ENCODE assay signal across 24 mouse cellular contexts in genomic region chr2:181628471-181628870, GRCm38 (mm10). TPM values are rescaled to one million over a fixed set of nuclear protein-coding genes. Genes with fewer than 3 reads are reported as not detected.
A peak's percentile ranks its signal among the peaks of the same experiment; 100 is the strongest.
DNase-seq lines count a peak whose midpoint lies in the region; ATAC-seq and TF ChIP-seq lines count a peak whose summit lies in the region.
"Had no signal": no experiment of that assay in that cellular context is flagged by ENCODE, and none has a peak within 500 bp of the region (broad histone marks: within the 10 kb centered on the region; RNA-seq: fewer than 3 reads in every experiment).

No protein-coding gene starts in this region.

- in situ Hi-C loops in CH12.LX (cut with MboI; ENCODE audit: low pct_ligation_motif_present, low pct_unique_long_range_greater_than_20kb, low sequenced_read_pairs): no loop called here
- in situ Hi-C loops in ES-E14 (cut with MboI; ENCODE audit: low sequenced_read_pairs in 2 of 2, unreplicated experiment in 2 of 2): no loop called here

- no peaks in the 10 kb centered on the region; the same call in 1 of the 2 replicates for H3K79me2 ChIP-seq in CH12.LX (replicated peaks; ENCODE audit: control insufficient read depth, extremely low read depth, insufficient read depth, poor library complexity, severe bottlenecking)
- no peaks in the 10 kb centered on the region for H3K79me2 ChIP-seq in MEL (ENCODE audit: control insufficient read depth, insufficient read depth, low read length, poor library complexity)

- peak; percentile 66 for DNase-seq in midbrain, embryonic 11.5 days (ENCODE audit: low spot score, missing footprints)
- DNase-seq in CH12.LX (ENCODE audit: extremely low read depth): no peak
- DNase-seq in ES-E14 (ENCODE audit: low read depth, low spot score): no peak
- no peak for DNase-seq in MEL (ENCODE audit: low read depth, low spot score)
- DNase-seq in stomach, postnatal 0 days (ENCODE audit: low spot score): no peak
- no peak for DNase-seq in frontal cortex, postnatal 14 days (ENCODE audit: low spot score in 2 of 2)
- no peak for DNase-seq in cerebellum, postnatal 4 days (ENCODE audit: low spot score in 2 of 2)
- DNase-seq: adrenal gland, adult 2 months; adrenal gland, adult 8-10 months; adrenal gland, postnatal 10 days; adrenal gland, postnatal 14 days; adrenal gland, postnatal 25 days; adrenal gland, postnatal 36 days; B cell, adult 2 months; cerebellum, adult 11 months; cerebellum, adult 11-12 months; cerebellum, adult 18-20 months; cerebellum, adult 2 months; cerebellum, adult 8-10 months had no signal

- no peak overlapping the region for H3K9ac ChIP-seq in midbrain, embryonic 11.5 days (ENCODE audit: low read length)
- H3K9ac ChIP-seq in midbrain, embryonic 16.5 days (ENCODE audit: low read depth, low read length): no peak overlapping the region
- H3K9ac ChIP-seq in CH12.LX (ENCODE audit: insufficient read depth, low read depth) (no peak overlapping the region), ES-E14 (ENCODE audit: insufficient read depth, low read depth, low read length, poor library complexity, severe bottlenecking) (no peak overlapping the region), MEL (ENCODE audit: control insufficient read depth, low read depth, low read length, poor library complexity, severe bottlenecking) (no peak overlapping the region)
- no peak overlapping the region for H3K9ac ChIP-seq in stomach, postnatal 0 days (ENCODE audit: low read length)

- no peaks in the 10 kb centered on the region for H3K4me1 ChIP-seq in midbrain, embryonic 11.5 days (ENCODE audit: control insufficient read depth, insufficient read depth, low read length)
- no peaks in the 10 kb centered on the region for H3K4me1 ChIP-seq in midbrain, embryonic 16.5 days (ENCODE audit: control insufficient read depth, insufficient read depth, low read length)
- 0 out of 4 replicates have a peak, but pooled peaks cover 0 to 5% of the 10 kb centered on the region in 2 experiments for H3K4me1 ChIP-seq in CH12.LX (ENCODE audit: control insufficient read depth in 1 of 2, insufficient read depth in 2 of 2)
- peaks cover 0 to 4% of the 10 kb centered on the region in 2 experiments; a peak in 1 of 4 replicates for H3K4me1 ChIP-seq in ES-E14 (ENCODE audit: control insufficient read depth in 2 of 2, insufficient read depth in 2 of 2, low read length in 2 of 2, poor library complexity in 1 of 2)
- peaks cover 0 to 4% of the 10 kb centered on the region in 2 experiments; a peak in 1 of 4 replicates for H3K4me1 ChIP-seq in MEL (ENCODE audit: control insufficient read depth in 1 of 2, insufficient read depth in 2 of 2, low read length in 2 of 2)
- no peaks in the 10 kb centered on the region for H3K4me1 ChIP-seq in stomach, postnatal 0 days (replicated peaks; ENCODE audit: control insufficient read depth, insufficient read depth)

- TF ChIP-seq CTCF in CH12.LX (conservative IDR thresholded peaks at IDR 0.05 in 1 of 2, IDR thresholded peaks at IDR 0.05 in 1 of 2; ENCODE audit: low read depth in 2 of 2, low read length in 2 of 2): no peak
- no peak for TF ChIP-seq CTCF in MEL (IDR thresholded peaks at IDR 0.05 in 2 of 3, conservative IDR thresholded peaks at IDR 0.05 in 1 of 3; ENCODE audit: control insufficient read depth in 1 of 3, insufficient read depth in 1 of 3, low read depth in 2 of 3, low read length in 3 of 3, poor library complexity in 1 of 3, severe bottlenecking in 1 of 3)
- no peak for TF ChIP-seq CTCF in stomach, postnatal 0 days (IDR thresholded peaks at IDR 0.05; ENCODE audit: low read depth)

- no peak overlapping the region for H3K4me3 ChIP-seq in midbrain, embryonic 11.5 days (ENCODE audit: low read depth, low read length)
- H3K4me3 ChIP-seq in midbrain, embryonic 16.5 days (ENCODE audit: low read depth, low read length): no peak overlapping the region
- H3K4me3 ChIP-seq in CH12.LX (replicated peaks in 1 of 3; ENCODE audit: low read depth in 2 of 3, low read length in 2 of 3, poor library complexity in 1 of 3) (no peak overlapping the region), ES-E14 (ENCODE audit: insufficient read depth in 1 of 2, low read depth in 1 of 2, low read length in 2 of 2, poor library complexity in 1 of 2, severe bottlenecking in 1 of 2) (no peak overlapping the region), MEL (ENCODE audit: control insufficient read depth in 1 of 2, insufficient read depth in 1 of 2, low read depth in 2 of 2, low read length in 2 of 2) (no peak overlapping the region)
- no peak overlapping the region for H3K4me3 ChIP-seq in stomach, postnatal 0 days (ENCODE audit: low read depth, low read length)

- TF ChIP-seq EP300 in CH12.LX (IDR thresholded peaks at IDR 0.05; ENCODE audit: low read length) (no peak), MEL (IDR thresholded peaks at IDR 0.05; ENCODE audit: low read depth in 1 of 2, low read length in 2 of 2) (no peak)
- no peak for TF ChIP-seq EP300 in stomach, postnatal 0 days (optimal IDR thresholded peaks at IDR 0.05)

- no peak overlapping the region for H3K27ac ChIP-seq in midbrain, embryonic 11.5 days (ENCODE audit: low read depth, low read length)
- no peak overlapping the region for H3K27ac ChIP-seq in midbrain, embryonic 16.5 days (ENCODE audit: low read length)
- H3K27ac ChIP-seq in CH12.LX (ENCODE audit: insufficient read depth, low read depth) (no peak overlapping the region), ES-E14 (ENCODE audit: insufficient read depth, low read depth, low read length, poor library complexity, severe bottlenecking) (no peak overlapping the region), MEL (ENCODE audit: control insufficient read depth, low read depth, low read length) (no peak overlapping the region)
- no peak overlapping the region for H3K27ac ChIP-seq in stomach, postnatal 0 days (replicated peaks)

- dilution Hi-C loops in CH12.LX (cut with MboI; ENCODE audit: extremely low pct_ligation_motif_present, extremely low pct_unique_long_range_greater_than_20kb, low sequenced_read_pairs): no loop called here

- no peak for TF ChIP-seq RAD21 in CH12.LX (IDR thresholded peaks at IDR 0.05; ENCODE audit: low read depth, low read length)
- no peak for TF ChIP-seq RAD21 in MEL (IDR thresholded peaks at IDR 0.05; ENCODE audit: low read depth, low read length)

- H3K36me3 ChIP-seq in midbrain, embryonic 11.5 days (ENCODE audit: control insufficient read depth, insufficient read depth, low read length): peaks cover 6% of the 10 kb centered on the region; the same call in 1 of the 2 replicates
- peaks cover 19% of the 10 kb centered on the region for H3K36me3 ChIP-seq in midbrain, embryonic 16.5 days (ENCODE audit: control insufficient read depth, insufficient read depth, low read length)
- H3K36me3 ChIP-seq in CH12.LX (replicated peaks in 1 of 2; ENCODE audit: control insufficient read depth in 1 of 2, insufficient read depth in 1 of 2, low read length in 1 of 2): peaks cover 19 to 70% of the 10 kb centered on the region in 2 experiments
- peaks cover 12% of the 10 kb centered on the region for H3K36me3 ChIP-seq in ES-E14 (ENCODE audit: control insufficient read depth, insufficient read depth, low read length, poor library complexity, severe bottlenecking)
- peaks cover 5 to 11% of the 10 kb centered on the region in 2 experiments for H3K36me3 ChIP-seq in MEL (ENCODE audit: control insufficient read depth in 1 of 2, insufficient read depth in 2 of 2, low read length in 2 of 2)
- H3K36me3 ChIP-seq in stomach, postnatal 0 days (ENCODE audit: control insufficient read depth, insufficient read depth, low read length): peaks cover 10% of the 10 kb centered on the region; the same call in 1 of the 2 replicates

- no peak overlapping the region for H3K4me2 ChIP-seq in midbrain, embryonic 11.5 days
- no peak overlapping the region for H3K4me2 ChIP-seq in midbrain, embryonic 16.5 days (ENCODE audit: low read length)
- no peak overlapping the region for H3K4me2 ChIP-seq in CH12.LX (ENCODE audit: insufficient read depth, low read depth, poor library complexity, severe bottlenecking)
- H3K4me2 ChIP-seq in stomach, postnatal 0 days (replicated peaks; ENCODE audit: low read depth): no peak overlapping the region

- no peaks in the 10 kb centered on the region for H3K27me3 ChIP-seq in midbrain, embryonic 11.5 days (ENCODE audit: control insufficient read depth, insufficient read depth, low read length)
- no peaks in the 10 kb centered on the region for H3K27me3 ChIP-seq in midbrain, embryonic 16.5 days (ENCODE audit: control insufficient read depth, insufficient read depth, low read depth, low read length)
- H3K27me3 ChIP-seq in CH12.LX (replicated peaks) (no peaks in the 10 kb centered on the region), MEL (ENCODE audit: control insufficient read depth in 1 of 2, insufficient read depth in 2 of 2, low read length in 2 of 2) (no peaks in the 10 kb centered on the region)
- no peaks in the 10 kb centered on the region for H3K27me3 ChIP-seq in stomach, postnatal 0 days (ENCODE audit: control insufficient read depth, insufficient read depth, low read length)
- H3K27me3 ChIP-seq: Patski had no signal

- TF ChIP-seq POLR2A in CH12.LX (IDR thresholded peaks at IDR 0.05; ENCODE audit: low read depth, low read length) (no peak), MEL (IDR thresholded peaks at IDR 0.05; ENCODE audit: control insufficient read depth in 1 of 2, insufficient read depth in 1 of 2, low read depth in 1 of 2, low read length in 2 of 2, poor library complexity in 1 of 2) (no peak)

- ATAC-seq in midbrain, embryonic 11.5 days (ENCODE audit: low FRiP score): no peak
- ATAC-seq in midbrain, embryonic 16.5 days: no peak
- ATAC-seq in stomach, postnatal 0 days (ENCODE audit: low FRiP score, low TSS enrichment): no peak
- ATAC-seq: activated CD4-positive, CD25-positive, alpha-beta regulatory T cell, adult 4 months; CD4-positive, CD25-positive, alpha-beta regulatory T cell, adult 4 months; Patski had no signal

- no peaks in the 10 kb centered on the region for H3K9me3 ChIP-seq in midbrain, embryonic 11.5 days (ENCODE audit: control insufficient read depth, low read length)
- H3K9me3 ChIP-seq in midbrain, embryonic 16.5 days (replicated peaks; ENCODE audit: control insufficient read depth, low read length, poor library complexity, severe bottlenecking): no peaks in the 10 kb centered on the region
- H3K9me3 ChIP-seq in CH12.LX (replicated peaks; ENCODE audit: low read length): no peaks in the 10 kb centered on the region
- no peaks in the 10 kb centered on the region for H3K9me3 ChIP-seq in ES-E14 (ENCODE audit: control insufficient read depth, insufficient read depth, low read depth, low read length)
- H3K9me3 ChIP-seq in MEL (replicated peaks; ENCODE audit: insufficient read depth, low read length): no peaks in the 10 kb centered on the region
- H3K9me3 ChIP-seq in stomach, postnatal 0 days (ENCODE audit: control insufficient read depth, low read length): no peaks in the 10 kb centered on the region
- H3K9me3 ChIP-seq: G1E had no signal

RNA-seq across cellular contexts. Expression of gene Gm29797, which starts 28.4 kb away (rescaled TPM):
- polyA plus RNA-seq in midbrain, embryonic 11.5 days (2014; fragmentation: Nextera tagmentation; extraction: Ambion mirVana): not detected in 2 replicates
- 0.25 and 0.39 TPM in 2 replicates for polyA plus RNA-seq in midbrain, embryonic 16.5 days (2015; fragmentation: Nextera tagmentation; extraction: Ambion mirVana)
- 0.25 and 0.34 TPM in 2 replicates for total RNA-seq in CH12.LX (2012; rRNA removed)
- total RNA-seq in CH12.LX (2014; rRNA removed): not detected in 2 replicates
- polyA plus RNA-seq in CH12.LX (2012; ENCODE audit: insufficient read length, low read depth): not detected in 2 replicates
- 1.8 and 9.3 TPM in 2 replicates for total RNA-seq in ES-E14 (2012; rRNA removed)
- not detected in 2 replicates for total RNA-seq in MEL (2012; rRNA removed)
- not detected for polyA plus RNA-seq in MEL (2012; ENCODE audit: insufficient read depth in 1 of 2, insufficient read length in 2 of 2, low read depth in 1 of 2, low replicate concordance in 2 of 2, missing spikeins in 1 of 2)
- not detected in 2 replicates for polyA plus RNA-seq in stomach, postnatal 0 days (2015; fragmentation: Nextera tagmentation; extraction: Ambion mirVana)
- total RNA-seq: adrenal gland, postnatal 10 days; adrenal gland, postnatal 14 days; adrenal gland, postnatal 25 days; G1E had no signal
- polyA plus RNA-seq: activated CD4-positive, CD25-positive, alpha-beta regulatory T cell, adult 4 months; CD4-positive, CD25-positive, alpha-beta regulatory T cell, adult 4 months had no signal

RNA-seq across cellular contexts. Expression of gene Samd10, which starts 29.5 kb away (rescaled TPM):
- polyA plus RNA-seq in midbrain, embryonic 11.5 days (2014; fragmentation: Nextera tagmentation; extraction: Ambion mirVana): 63.4 and 64.4 TPM in 2 replicates
- polyA plus RNA-seq in midbrain, embryonic 16.5 days (2015; fragmentation: Nextera tagmentation; extraction: Ambion mirVana): 213 and 216 TPM in 2 replicates
- total RNA-seq in CH12.LX (2012; rRNA removed) (2.7 and 3.8 TPM in 2 replicates), CH12.LX (2014; rRNA removed) (0.32 TPM in 1 of 2 replicates, not detected in the other), ES-E14 (2012; rRNA removed) (3.4 TPM in 2 replicates), MEL (2012; rRNA removed) (0.56 and 0.89 TPM in 2 replicates)
- polyA plus RNA-seq in CH12.LX (2012; ENCODE audit: insufficient read length, low read depth) (0.38 and 0.66 TPM in 2 replicates), MEL (2012; ENCODE audit: insufficient read depth in 1 of 2, insufficient read length in 2 of 2, low read depth in 1 of 2, low replicate concordance in 2 of 2, missing spikeins in 1 of 2) (1 to 10 TPM in 1 of 2 experiments, not detected in 1; 4.6 TPM)
- 22.9 and 26.8 TPM in 2 replicates for polyA plus RNA-seq in stomach, postnatal 0 days (2015; fragmentation: Nextera tagmentation; extraction: Ambion mirVana)

RNA-seq across cellular contexts. Expression of gene Zfp512b, which starts 35.9 kb away (rescaled TPM):
- 24.6 and 27.0 TPM in 2 replicates for polyA plus RNA-seq in midbrain, embryonic 11.5 days (2014; fragmentation: Nextera tagmentation; extraction: Ambion mirVana)
- 70.0 and 78.0 TPM in 2 replicates for polyA plus RNA-seq in midbrain, embryonic 16.5 days (2015; fragmentation: Nextera tagmentation; extraction: Ambion mirVana)
- 16.6 and 18.1 TPM in 2 replicates for total RNA-seq in CH12.LX (2012; rRNA removed)
- total RNA-seq in CH12.LX (2014; rRNA removed): 11.0 TPM in 2 replicates
- polyA plus RNA-seq in CH12.LX (2012; ENCODE audit: insufficient read length, low read depth): 26.8 and 27.1 TPM in 2 replicates
- 38.2 and 50.7 TPM in 2 replicates for total RNA-seq in ES-E14 (2012; rRNA removed)
- 13.4 and 15.5 TPM in 2 replicates for total RNA-seq in MEL (2012; rRNA removed)
- 10 to 100 TPM in 1 of 2 experiments, not detected in 1; 37.6 TPM for polyA plus RNA-seq in MEL (2012; ENCODE audit: insufficient read depth in 1 of 2, insufficient read length in 2 of 2, low read depth in 1 of 2, low replicate concordance in 2 of 2, missing spikeins in 1 of 2)
- polyA plus RNA-seq in stomach, postnatal 0 days (2015; fragmentation: Nextera tagmentation; extraction: Ambion mirVana): 15.9 and 18.3 TPM in 2 replicates

RNA-seq across cellular contexts. Expression of gene Prpf6, which starts 36.8 kb away (rescaled TPM):
- polyA plus RNA-seq in midbrain, embryonic 11.5 days (2014; fragmentation: Nextera tagmentation; extraction: Ambion mirVana): 77.0 and 82.6 TPM in 2 replicates
- polyA plus RNA-seq in midbrain, embryonic 16.5 days (2015; fragmentation: Nextera tagmentation; extraction: Ambion mirVana): 59.7 and 64.6 TPM in 2 replicates
- total RNA-seq in CH12.LX (2012; rRNA removed): 48.1 and 52.7 TPM in 2 replicates
- 28.3 and 28.8 TPM in 2 replicates for total RNA-seq in CH12.LX (2014; rRNA removed)
- 53.8 and 62.4 TPM in 2 replicates for polyA plus RNA-seq in CH12.LX (2012; ENCODE audit: insufficient read length, low read depth)
- 58.7 and 67.8 TPM in 2 replicates for total RNA-seq in ES-E14 (2012; rRNA removed)
- 56.0 and 58.7 TPM in 2 replicates for total RNA-seq in MEL (2012; rRNA removed)
- polyA plus RNA-seq in MEL (2012; ENCODE audit: insufficient read depth in 1 of 2, insufficient read length in 2 of 2, low read depth in 1 of 2, low replicate concordance in 2 of 2, missing spikeins in 1 of 2): 10 to 100 TPM in 1 of 2 experiments, not detected in 1; 69.4 TPM
- 28.3 and 28.4 TPM in 2 replicates for polyA plus RNA-seq in stomach, postnatal 0 days (2015; fragmentation: Nextera tagmentation; extraction: Ambion mirVana)

RNA-seq across cellular contexts. Expression of gene Sox18, which starts 43.0 kb away (rescaled TPM):
- polyA plus RNA-seq in midbrain, embryonic 11.5 days (2014; fragmentation: Nextera tagmentation; extraction: Ambion mirVana): 12.5 and 14.6 TPM in 2 replicates
- 14.6 and 15.7 TPM in 2 replicates for polyA plus RNA-seq in midbrain, embryonic 16.5 days (2015; fragmentation: Nextera tagmentation; extraction: Ambion mirVana)
- total RNA-seq in CH12.LX (2012; rRNA removed): not detected in 2 replicates
- not detected in 2 replicates for total RNA-seq in CH12.LX (2014; rRNA removed)
- not detected in 2 replicates for polyA plus RNA-seq in CH12.LX (2012; ENCODE audit: insufficient read length, low read depth)
- 0.36 and 0.42 TPM in 2 replicates for total RNA-seq in ES-E14 (2012; rRNA removed)
- not detected in 2 replicates for total RNA-seq in MEL (2012; rRNA removed)
- under 1 TPM in 1 of 2 experiments, not detected in 1; 0.04 TPM for polyA plus RNA-seq in MEL (2012; ENCODE audit: insufficient read depth in 1 of 2, insufficient read length in 2 of 2, low read depth in 1 of 2, low replicate concordance in 2 of 2, missing spikeins in 1 of 2)
- polyA plus RNA-seq in stomach, postnatal 0 days (2015; fragmentation: Nextera tagmentation; extraction: Ambion mirVana): 14.0 and 14.1 TPM in 2 replicates
- polyA plus RNA-seq: activated CD4-positive, CD25-positive, alpha-beta regulatory T cell, adult 4 months; CD4-positive, CD25-positive, alpha-beta regulatory T cell, adult 4 months; G1E had no signal
